Mouse (Mus musculus) myocyte (in vitro differentiated cells): ENCODE results near the gene Phkb.

Experiments used
- CEBPB ChIP-seq: IDR thresholded peaks from 2 replicates; pipeline ENCODE4 v1.6.1; 2011; ENCODE audit warnings: mild to moderate bottlenecking, moderate library complexity; ENCODE audit not compliant: poor library complexity, insufficient read depth, severe bottlenecking
- E2F4 ChIP-seq: IDR thresholded peaks from one replicate; pipeline ENCODE4 v1.6.1; 2011; ENCODE audit warnings: mild to moderate bottlenecking, control low read depth, moderate library complexity; ENCODE audit not compliant: insufficient read depth
- MAX ChIP-seq: IDR thresholded peaks from one replicate; pipeline ENCODE4 v1.6.1; 2011; ENCODE audit warnings: low read depth, mild to moderate bottlenecking, control low read depth
- POLR2A ChIP-seq: IDR thresholded peaks from one replicate; pipeline ENCODE4 v1.6.1; 2011; ENCODE audit warnings: low read depth, mild to moderate bottlenecking, control low read depth, moderate library complexity; ENCODE audit not compliant: insufficient read length
- SRF ChIP-seq: IDR thresholded peaks from one replicate; pipeline ENCODE4 v1.6.1; 2011; ENCODE audit warnings: low read depth; ENCODE audit not compliant: control insufficient read depth, insufficient read length
- TCF12 ChIP-seq: IDR thresholded peaks from one replicate; pipeline ENCODE4 v1.6.1; 2011; ENCODE audit warnings: mild to moderate bottlenecking, control low read depth; ENCODE audit not compliant: poor library complexity, insufficient read depth, severe bottlenecking
- USF1 ChIP-seq: IDR thresholded peaks from one replicate; pipeline ENCODE4 v1.6.1; 2011; ENCODE audit warnings: low read depth, mild to moderate bottlenecking, control low read depth, moderate library complexity

- no peak for TF ChIP-seq SRF
- TF ChIP-seq POLR2A, result no peak
- no peak for TF ChIP-seq MAX
- no peak for TF ChIP-seq E2F4
- no peak for TF ChIP-seq CEBPB
- TF ChIP-seq USF1, result no peak
- TF ChIP-seq TCF12, result no peak
Observed at GRCm38 (mm10) chr8:85959880-85960279, 119.1 kb downstream of the Phkb start.
